Mouse (Mus musculus) thymus, postnatal 0 days (tissue): ENCODE data around the gene Rnf227. TPM values are rescaled to one million over a fixed set of nuclear protein-coding genes. Genes with fewer than 3 reads are reported as not detected.
"Not testable (repeated sequence)": the region's sequence is repeated elsewhere in the genome, so short reads cannot be mapped to it uniquely, and the experiment has no call there.

Source experiments
- DNase-seq: peaks from one replicate; pipeline ENCODE4 v3.0.0-alpha.2; 2015; ENCODE audit warnings: low spot score
- polyA plus RNA-seq: library from polyadenylated mRNA; unstranded; fragments of >200 nt; fragmentation: Nextera tagmentation; extraction: Ambion mirVana; gene quantifications from 2 replicates; pipeline ENCODE4 v1.2.1, GENCODE M21; 2015

The Rnf227 gene
- 6.8 and 8.3 TPM in 2 replicates for polyA plus RNA-seq

DNA sequence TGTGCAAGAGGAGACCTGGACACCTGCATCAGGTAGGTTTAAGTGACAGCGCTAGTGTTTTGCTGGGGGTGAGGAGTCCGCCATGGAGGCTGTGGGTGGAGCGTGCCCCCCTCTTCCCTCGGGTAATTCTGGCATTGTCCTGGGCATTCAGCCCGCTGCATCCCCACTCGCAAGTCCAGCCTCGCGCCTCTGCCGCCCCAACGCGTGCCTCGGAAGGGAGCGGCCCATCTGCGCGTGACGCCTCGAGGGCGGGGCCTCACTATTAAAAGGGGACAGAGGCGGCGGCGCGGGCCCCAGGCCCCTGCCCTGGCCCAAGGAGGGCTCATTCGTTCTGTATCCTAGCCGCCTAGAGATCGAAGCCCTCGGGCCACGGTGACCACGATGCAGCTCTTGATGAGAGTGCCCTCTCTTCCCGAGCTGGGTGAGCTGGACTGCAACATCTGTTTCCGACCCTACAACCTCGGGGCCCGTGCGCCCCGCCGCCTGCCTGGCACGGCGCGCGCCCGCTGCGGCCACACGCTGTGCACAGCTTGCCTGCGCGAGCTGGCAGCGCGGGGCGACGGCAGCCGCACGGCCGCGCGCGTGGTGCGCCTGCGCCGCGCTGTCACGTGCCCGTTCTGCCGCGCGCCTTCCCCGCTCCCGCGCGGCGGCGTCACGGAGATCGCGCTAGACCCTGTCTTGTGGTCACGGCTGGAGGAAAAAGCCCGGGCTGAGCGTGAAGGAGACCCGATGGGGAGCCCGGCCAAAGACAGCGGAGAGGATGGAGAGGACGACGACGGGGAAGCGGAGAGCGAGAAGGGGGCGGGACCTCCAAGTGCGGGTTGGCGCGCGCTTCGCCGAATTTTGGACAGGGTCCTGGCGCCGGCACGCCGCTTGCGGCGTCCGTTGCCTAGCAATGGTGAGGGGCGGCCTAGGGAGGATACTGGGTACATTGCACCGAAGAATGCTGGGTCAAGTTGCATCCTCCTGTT is at the start of gene Rnf227:
Gene Rnf227, plus strand, starts transcription at position 301 of the 971 bp plus-strand sequence.
- DNase-seq = peak; percentile 84

DNA sequence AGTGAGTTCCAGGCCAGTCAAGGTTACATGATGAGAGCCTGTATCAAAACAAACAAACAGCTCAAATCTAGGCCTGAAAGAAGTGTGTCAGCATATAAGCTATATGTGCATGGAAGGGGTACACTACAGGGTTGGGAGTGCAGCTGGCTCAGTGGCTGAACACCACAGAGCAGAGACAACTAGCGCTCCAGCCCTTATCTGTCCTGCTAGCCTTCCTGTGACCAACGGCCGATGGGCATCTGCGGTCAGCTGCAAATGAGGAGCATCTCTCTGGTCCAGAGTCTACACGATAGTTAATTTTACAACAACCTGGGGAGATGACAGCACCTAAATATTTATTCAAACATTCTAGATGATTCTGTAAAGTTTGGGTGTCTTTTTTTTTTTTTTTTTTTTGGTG is 49.1 kb upstream of the Rnf227 start:
- DNase-seq = no peak

DNA sequence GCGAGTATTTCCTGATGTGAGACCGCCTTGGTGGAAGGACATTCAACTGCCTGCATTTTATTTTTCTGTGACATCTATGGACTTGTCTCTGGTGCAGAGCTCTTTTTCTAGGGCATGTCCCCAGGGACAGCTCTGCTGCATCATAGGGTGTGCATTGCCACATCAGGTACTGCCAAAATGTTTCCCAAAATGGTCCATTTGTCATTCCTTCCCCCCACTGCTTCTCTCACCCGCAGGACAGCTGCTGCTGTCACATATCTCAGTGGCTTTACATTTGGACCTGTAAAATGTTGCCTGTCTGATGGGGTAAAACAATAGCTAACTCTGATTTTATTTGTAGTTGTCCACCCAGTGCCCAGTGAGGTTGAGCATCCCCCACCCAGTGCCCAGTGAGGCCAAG is 45.0 kb upstream of the Rnf227 start:
- no peak for DNase-seq

DNA sequence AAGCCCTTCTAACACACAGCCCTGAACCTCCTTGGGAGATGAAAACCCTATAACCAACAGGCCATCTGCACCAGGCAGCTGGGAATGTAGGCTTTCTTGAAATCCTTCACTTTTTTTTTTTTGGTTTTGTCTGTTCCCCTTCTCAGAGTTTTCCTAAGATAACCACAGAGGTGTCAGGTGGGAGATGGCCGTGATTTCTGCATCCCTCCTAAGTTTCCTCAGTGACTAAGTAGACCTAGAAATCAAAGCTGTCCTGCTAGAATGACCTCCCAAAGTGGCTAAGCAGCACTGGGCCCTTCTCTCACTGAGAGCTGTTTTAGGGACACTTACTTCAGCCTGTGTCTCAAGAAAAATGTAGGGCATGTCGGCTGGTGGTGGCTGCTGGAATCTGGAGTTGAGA is 42.5 kb upstream of the Rnf227 start:
- no peak for DNase-seq

DNA sequence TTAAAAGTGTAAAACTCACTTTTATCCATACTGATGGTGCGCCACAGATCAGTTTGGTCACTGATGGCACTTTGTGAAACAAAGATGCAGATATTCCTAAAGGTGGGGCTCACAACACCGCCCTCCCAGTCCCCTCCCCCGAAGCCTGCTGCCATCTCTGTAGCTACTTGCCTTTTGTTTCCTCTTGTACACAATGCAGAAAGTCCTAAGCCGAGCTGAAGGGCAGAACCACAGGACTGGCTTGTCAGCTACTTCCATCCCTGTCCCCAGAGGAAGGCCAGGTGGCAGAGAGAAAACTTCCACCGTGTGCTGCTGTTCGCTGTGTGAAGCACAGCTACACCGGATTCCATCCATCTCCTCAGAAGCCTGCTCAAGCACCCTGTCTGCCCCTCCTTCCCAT is 42.0 kb upstream of the Rnf227 start:
- no peak for DNase-seq

DNA sequence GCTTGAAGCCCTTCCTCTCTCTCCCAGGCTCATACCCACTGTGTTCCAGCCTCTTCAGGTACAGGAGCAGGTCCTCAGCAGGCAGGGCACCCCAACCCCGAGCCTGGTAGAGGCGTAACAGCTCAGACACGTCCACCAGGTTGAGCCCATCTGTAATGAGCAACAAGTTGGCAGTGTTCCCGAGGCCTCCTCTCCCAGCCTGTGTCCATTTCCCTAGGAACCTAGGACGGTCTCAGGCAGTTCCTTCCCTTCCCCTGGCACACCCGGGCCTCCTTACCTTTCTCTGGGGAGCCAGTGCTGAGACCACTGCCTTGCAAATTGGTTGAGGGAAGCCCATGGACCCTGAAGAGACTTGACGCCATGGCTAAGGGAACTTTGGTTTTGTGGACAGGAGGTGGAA is 37.4 kb upstream of the Rnf227 start:
- no peak for DNase-seq

DNA sequence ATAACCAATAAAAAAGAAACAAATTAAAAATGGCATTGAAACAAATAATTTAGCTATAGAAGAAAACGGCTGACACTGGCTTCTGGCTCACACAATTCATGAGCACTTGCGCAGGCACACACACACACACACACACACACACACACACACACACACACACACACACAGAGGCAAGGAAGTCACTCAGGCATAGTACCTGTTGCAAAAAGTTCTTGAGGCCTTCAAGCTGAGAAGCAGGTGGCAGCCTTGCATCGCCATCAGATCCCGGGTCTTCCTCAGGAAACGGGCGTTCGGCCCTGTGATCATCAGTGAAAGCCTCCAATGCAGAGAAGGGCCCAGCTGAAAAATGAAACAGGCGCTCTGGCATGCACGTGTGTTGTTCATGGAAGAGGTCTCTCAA is 35.0 kb upstream of the Rnf227 start:
- no peak for DNase-seq

DNA sequence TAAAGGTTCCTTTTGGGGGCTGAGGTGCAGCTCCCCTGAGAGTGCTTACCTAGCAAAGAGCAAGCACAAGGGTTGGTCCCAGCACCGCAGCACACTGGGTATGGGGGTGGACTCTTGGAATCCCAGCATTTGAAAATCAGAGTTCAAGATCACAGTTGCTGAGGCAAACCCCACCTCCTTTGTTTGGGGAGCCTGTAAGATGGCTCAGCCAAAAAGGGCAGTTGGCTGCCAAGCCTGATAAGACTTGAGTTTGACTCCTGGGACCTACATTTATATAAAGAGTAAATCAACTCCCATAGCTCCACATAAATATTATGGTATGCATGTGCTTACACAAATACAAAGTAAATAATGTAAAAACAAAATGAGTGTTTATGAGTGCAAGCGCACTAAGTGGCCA is 34.2 kb upstream of the Rnf227 start:
- no peak for DNase-seq

DNA sequence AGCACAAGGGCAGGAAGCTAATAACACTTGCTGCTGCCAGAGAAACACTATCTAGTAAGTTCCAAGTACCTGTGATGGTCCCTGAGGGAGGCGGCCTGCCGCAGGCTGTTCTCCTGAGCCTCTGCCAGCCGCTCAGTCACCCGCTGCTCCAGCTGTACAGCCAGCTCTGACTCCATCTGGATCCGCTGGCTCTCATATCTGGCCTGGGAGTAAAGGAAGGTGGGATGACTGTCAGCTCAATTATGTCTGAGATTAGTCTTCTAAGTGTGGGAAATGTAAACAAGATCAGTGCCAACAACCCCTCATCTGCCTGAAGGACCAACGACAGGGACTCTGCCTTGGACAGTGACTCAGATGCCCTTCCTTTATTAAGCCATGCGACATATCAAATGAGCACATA is 29.0 kb upstream of the Rnf227 start:
- DNase-seq = no peak

DNA sequence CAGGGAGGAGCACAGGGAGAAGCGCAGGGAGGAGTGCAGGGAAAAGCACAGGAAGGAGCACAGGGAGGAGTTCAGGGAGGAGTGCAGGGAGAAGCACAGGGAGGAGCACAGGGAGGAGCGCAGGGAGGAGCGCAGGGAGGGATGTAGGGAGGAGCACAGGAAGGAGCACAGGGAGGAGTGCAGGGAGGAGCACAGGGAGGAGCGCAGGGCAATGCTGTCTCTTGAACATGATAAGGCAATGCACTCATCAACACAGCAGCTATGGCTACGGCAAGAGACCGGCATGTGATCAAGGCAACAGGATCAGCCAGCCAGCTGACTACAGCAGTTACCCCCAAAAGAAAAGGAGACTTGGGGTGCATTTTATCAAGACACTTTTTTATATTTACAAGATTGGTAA is 23.9 kb upstream of the Rnf227 start:
- DNase-seq = no peak

DNA sequence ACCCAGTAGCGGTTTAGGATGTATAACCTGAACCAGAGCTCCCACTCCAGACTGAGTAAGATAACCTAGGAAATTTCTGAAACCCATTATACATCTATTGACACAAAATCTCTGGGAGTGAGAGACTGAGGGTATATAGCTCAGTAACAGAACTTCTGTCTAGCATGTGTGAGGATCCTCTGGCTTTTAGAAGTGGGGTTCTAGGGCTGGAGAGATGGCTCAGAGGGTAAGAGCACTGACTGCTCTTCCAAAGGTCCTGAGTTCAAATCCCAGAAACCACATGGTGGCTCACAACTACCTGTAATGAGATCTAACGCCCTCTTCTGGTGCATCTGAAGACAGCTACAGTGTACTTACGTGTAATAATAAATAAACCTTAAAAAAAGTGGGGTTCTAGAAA is 22.3 kb upstream of the Rnf227 start:
- not testable (repeated sequence) for DNase-seq

DNA sequence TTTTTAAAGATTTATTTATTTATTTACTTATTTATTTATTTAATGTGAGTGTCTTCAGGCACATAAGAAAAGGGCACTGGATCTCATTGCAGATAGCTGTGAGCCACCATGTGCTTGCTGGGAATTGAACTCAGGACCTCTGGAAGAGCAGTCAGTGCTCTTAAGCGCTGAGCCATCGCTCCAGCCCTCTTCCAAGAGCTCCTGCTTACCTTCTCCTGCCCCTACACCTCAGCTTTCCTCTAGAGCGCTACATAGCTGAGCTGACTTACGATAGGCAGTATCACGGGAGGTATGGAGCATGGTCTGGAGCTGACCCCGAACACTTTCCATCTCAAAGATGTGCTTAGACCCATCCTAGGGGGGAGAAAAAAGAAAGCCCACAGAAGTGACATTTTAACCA is 18.7 kb upstream of the Rnf227 start:
- no peak for DNase-seq

DNA sequence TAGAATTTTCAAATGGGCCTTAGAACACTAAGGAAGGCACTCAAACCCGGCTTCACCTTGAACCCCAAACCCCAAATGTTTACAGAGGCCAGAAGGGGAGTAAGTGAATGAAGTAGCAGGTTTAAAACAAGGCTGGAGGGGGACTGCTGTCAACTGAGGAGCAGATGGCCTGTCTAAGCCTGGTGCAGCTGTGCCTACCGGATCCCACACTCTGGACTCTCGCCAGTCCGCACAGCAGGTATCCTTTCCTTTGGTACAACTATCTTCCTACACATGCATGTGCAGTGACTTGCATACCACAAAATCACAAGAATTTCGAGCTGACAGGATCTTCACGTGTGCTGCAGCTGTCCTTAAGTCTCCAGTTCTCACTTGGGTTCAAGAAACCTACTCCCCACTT is 18.3 kb upstream of the Rnf227 start:
- peak; percentile 13 for DNase-seq

DNA sequence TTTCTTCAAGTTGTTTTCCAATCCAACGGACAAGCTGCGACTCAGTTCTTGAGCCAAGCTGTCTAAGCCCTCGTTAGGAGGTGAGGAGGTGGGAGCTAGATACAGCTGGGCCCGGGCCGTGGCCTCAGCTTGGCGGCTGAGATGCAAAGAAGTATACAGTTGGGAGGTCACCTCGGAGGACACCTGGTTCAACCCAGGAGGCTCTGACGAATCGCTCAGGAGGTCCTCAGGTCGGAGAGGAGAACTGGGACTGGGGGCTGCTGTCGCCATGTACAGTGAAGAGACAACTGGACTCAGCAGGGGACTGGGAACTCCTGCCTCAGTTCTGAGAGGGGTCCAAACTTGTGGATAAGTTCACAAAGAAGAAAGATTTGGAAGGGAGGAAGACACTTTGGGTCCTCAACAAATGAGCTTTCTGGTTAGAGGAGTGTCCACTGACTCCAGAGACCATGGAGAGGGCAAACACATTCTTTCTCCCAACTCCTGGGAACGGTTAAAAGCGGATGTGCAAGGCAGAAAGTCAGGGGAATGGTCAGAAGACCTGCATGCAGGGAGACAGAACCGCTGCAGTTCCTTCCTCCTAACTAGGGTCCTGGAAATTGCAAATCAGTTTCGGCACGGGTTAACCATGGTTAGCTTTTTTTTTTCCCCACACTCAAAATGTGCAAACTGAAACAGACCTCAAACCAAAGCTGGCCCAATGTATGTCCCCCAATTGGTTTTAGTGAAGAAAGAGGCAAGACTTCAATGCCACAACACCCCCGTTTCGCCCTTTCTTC is 17.4 kb upstream of the Rnf227 start:
- peak; percentile 21 for DNase-seq

DNA sequence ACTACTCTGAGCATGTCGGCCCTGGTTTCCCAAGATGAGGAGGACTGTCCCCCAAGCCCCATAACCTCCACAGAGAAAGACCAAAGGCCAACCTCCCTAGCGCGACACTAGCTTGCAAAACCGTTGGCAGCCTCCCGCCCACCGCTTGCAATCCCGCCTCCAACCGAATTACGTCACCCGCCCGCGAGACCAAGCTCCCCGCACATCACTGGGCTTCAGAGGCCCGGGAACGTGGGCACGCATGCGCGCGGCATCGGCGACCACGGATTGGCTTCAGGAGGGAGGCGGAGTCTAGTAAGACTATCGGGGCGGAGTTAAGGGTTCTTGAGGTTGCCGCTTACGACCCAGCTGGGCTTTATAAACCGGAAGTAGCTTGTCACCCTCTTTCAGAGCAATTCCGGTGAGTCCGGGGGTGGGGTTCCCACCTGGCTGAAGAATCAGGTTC is 16.6 kb upstream of the Rnf227 start, which contains the start of the genes Cntrob and Trappc1:
Gene Cntrob, minus strand, starts transcription at position 109 of the 445 bp plus-strand sequence.
Gene Trappc1, plus strand, starts transcription at position 314 of the 445 bp plus-strand sequence.
- DNase-seq = peak; percentile 99

DNA sequence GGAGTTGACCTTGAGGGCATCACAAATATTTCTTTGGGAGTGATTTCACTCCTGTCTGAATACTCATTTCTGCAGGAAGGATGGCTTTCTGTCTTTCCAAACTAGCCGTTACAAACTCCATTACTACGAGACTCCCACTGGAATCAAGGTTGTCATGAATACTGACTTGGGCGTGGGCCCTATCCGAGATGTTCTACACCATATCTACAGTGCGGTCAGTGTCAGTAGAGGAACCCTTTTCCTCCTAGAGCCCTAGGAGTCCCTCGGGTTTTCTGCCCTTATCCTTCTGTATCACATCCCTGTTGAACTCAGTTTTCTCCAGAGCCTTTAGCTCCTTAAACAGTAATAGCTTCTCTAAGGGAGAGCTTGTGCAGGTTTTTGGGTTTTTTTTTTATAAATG is 15.5 kb upstream of the Rnf227 start:
- no peak for DNase-seq

DNA sequence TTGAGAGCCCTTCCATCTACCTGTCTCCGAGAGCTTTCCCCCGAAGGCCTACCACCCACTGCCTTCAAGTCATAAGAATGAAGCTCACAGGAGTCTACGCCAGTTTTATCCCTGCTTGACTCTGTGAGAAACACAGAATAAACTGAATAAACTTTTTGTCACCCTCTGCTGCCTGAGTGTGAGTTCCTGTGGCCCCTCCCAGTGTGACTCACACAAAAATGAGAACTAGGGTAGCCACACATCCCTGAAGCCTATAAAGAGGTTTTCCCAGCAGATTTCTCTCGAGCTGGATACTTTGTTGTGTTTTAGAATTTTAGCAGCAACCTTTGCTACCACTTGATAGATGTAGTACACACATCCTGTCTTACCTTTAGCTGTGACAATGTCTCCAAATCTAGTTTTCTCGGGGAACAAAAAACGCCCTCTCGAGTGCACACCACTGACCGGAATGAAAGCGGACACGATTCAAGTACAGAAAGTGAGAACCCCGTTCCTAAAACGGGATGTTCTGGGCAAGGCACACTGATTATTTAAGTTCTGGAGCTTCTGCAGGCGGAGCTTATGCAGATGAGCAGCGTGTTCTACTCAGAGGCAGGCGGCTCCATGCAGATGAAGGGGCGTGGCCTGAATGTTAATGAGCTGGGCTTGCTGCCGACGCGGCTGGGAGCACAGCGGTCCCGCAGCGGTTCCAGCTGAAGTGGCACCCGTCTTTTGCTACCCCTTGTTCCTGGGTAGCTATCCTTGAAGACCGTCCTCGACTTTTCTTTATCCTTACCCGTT is 14.4 kb upstream of the Rnf227 start, which contains the start of gene Kcnab3:
Gene Kcnab3, plus strand, starts transcription at position 631 of the 780 bp plus-strand sequence.
- peak; percentile 93 for DNase-seq

DNA sequence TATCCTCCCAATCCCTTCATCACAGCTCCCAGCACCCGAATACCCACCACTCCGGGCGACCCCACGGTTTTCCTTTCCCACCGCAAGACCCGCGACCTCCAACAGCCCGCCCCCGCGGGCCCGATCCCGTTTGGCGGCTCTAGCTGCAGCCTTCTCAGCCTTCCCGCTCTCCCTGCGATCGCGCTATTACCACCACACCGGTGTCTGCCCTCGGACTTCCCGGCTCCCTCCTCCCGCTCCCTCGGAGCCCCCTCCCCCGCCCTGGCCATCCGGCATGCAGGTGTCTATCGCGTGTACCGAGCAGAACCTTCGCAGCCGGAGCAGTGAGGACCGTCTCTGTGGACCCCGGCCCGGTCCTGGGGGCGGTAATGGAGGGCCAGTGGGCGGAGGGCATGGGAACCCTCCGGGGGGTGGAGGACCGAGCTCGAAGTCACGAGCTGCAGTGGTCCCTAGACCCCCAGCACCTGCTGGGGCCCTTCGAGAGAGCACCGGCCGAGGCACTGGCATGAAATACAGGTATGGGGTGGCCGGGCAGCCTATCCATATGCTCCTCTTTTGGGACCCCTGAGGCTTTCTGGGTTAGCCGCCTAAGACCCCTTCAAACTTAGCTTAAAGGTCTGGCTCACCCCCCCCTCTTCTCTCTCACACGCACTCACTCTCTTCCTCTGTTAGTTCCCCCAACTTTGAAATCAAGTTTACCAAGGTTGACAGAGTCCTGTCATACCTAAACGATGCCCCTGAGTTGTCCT is 13.7 kb upstream of the Rnf227 start:
- DNase-seq = peak; percentile 38

DNA sequence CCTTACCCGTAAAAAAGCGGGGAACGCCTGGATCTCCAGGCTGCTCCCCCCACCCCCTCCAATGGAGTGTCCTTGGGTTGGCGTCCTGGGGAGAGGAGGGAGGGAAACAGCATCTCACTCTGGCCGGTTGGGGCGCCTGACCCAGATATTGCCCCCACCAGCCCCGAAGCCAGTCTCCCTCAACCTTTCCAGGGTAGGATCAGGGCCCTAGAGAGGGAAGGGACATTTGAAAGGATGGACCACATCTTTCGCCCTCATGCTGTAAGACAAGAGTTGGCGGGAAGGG is 13.2 kb upstream of the Rnf227 start:
- no peak for DNase-seq

DNA sequence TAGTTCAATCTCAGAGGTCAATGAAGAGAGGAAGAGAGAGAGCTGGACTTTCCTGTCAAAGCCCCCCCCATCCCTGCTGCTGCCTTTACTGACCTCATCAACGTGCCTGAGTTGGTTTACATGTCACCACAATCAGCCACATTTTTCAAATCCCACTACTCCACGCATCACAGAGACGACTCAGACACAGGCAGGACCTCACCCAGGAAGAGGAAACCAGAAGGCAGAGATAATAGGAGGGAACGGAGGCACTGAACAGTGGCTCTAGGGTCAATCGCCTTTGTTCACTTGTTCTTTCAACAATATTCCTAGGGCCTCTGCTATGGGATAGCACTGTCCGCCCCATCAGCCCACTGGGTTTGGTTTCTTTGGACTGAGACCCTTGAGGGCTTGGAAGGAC is 12.6 kb upstream of the Rnf227 start:
- no peak for DNase-seq

DNA sequence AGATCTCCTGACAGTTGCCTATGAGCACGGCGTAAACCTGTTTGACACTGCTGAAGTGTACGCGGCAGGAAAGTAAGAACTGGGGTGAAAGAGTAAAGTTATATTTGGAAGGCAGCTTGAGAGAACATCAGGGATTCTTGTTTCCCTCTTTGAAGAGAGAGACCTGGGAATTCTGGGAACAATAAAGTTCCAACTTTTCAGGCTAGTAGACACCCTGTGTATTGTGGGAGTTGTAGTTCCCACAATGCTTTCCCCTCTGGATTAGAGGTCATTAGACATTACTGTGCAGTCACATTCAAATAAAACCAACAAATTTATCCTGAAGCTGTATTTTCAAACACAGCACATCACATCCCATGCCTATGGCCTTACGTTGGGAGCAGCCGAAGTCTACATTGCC is 11.7 kb upstream of the Rnf227 start:
- no peak for DNase-seq
